Mouse (Mus musculus) limb, embryonic 10.5 days (tissue): ENCODE measurements around the gene Gpr108. TPM values are rescaled to one million over a fixed set of nuclear protein-coding genes. Genes with fewer than 3 reads are reported as not detected.

Source experiments
- DNase-seq: peaks from one replicate; pipeline ENCODE4 v3.0.0-alpha.2; 2017; ENCODE audit warnings: low spot score
- H3K27ac ChIP-seq: fragments of 300-500 bp; sonication (generic); 2 replicates; pipeline ENCODE4 v1.5.1; 2016; ENCODE audit warnings: mild to moderate bottlenecking
- H3K27me3 ChIP-seq: fragments of 300-500 bp; sonication (generic); 2 replicates; pipeline ENCODE4 v1.6.1; 2016; ENCODE audit warnings: low read depth, mild to moderate bottlenecking; ENCODE audit not compliant: poor library complexity, severe bottlenecking
- H3K36me3 ChIP-seq: fragments of 300-500 bp; sonication (generic); 2 replicates; pipeline ENCODE4 v1.6.1; 2016; ENCODE audit warnings: mild to moderate bottlenecking, moderate library complexity
- H3K4me1 ChIP-seq: fragments of 300-500 bp; sonication (generic); 2 replicates; pipeline ENCODE4 v1.6.1; 2016
- H3K4me3 ChIP-seq: fragments of 300-500 bp; sonication (generic); 2 replicates; pipeline ENCODE4 v1.5.1; 2016; ENCODE audit warnings: mild to moderate bottlenecking, moderate library complexity
- H3K9me3 ChIP-seq: fragments of 300-500 bp; sonication (generic); replicated peaks from 2 replicates; pipeline ENCODE4 v1.6.1; 2016; ENCODE audit warnings: mild to moderate bottlenecking
- WGBS: fragments of 180-500 bp; shearing (Covaris S2); methylation state at CpG from one replicate; pipeline ENCODE4 v1.1.7; 2016; 5-methylcytosine and 5-hydroxymethylcytosine counted together
- microRNA-seq: library from miRNA; unstranded; fragments of <30 nt; microRNA quantifications from one replicate; pipeline ENCODE4, GENCODE M21; 2017
- polyA plus RNA-seq: library from polyadenylated mRNA; unstranded; fragments of >200 nt; fragmentation: Nextera tagmentation; extraction: Ambion mirVana; gene quantifications from 2 replicates; pipeline ENCODE4 v1.2.1, GENCODE M21; 2016

The Gpr108 gene
- polyA plus RNA-seq, 1 experiment from 2014 or later: 26.7 TPM

GRCm38 (mm10) chr17:57207938-57208337 is 40.3 kb downstream of the Gpr108 start:
- H3K27ac ChIP-seq: no peak overlapping the region
- H3K27me3 ChIP-seq: no peaks in the 10 kb centered on the region
- H3K4me3 ChIP-seq: no peak overlapping the region
- WGBS: 85% methylated on average over 3 of the region's 3 CpGs
- DNase-seq: no peak
- no peaks in the 10 kb centered on the region for H3K9me3 ChIP-seq
- no peaks in the 10 kb centered on the region for H3K4me1 ChIP-seq
- H3K36me3 ChIP-seq: no peaks in the 10 kb centered on the region

GRCm38 (mm10) chr17:57201841-57202724 is 46.2 kb downstream of the Gpr108 start:
- Histone ChIP-seq H3K4me3 (no peak overlapping the region), H3K27ac (no peak overlapping the region), H3K4me1 (no peaks in the 10 kb centered on the region), H3K27me3 (no peaks in the 10 kb centered on the region), H3K36me3 (no peaks in the 10 kb centered on the region), H3K9me3 (no peaks in the 10 kb centered on the region)
- 89% methylated on average over 9 of the region's 10 CpGs for WGBS
- DNase-seq: no peak

GRCm38 (mm10) chr17:57198252-57198651 is 50.0 kb downstream of the Gpr108 start:
- H3K9me3 ChIP-seq: no peaks in the 10 kb centered on the region
- DNase-seq: no peak
- no peak overlapping the region for H3K27ac ChIP-seq
- no peak overlapping the region for H3K4me3 ChIP-seq
- H3K27me3 ChIP-seq: no peaks in the 10 kb centered on the region
- 81% methylated on average over 3 of the region's 3 CpGs for WGBS
- peaks cover 4% of the 10 kb centered on the region for H3K4me1 ChIP-seq
- H3K36me3 ChIP-seq: no peaks in the 10 kb centered on the region

GRCm38 (mm10) chr17:57195326-57196010 is 52.8 kb downstream of the Gpr108 start:
- 82% methylated on average over 8 of the region's 8 CpGs for WGBS

GRCm38 (mm10) chr17:57194771-57195170 is 53.5 kb downstream of the Gpr108 start:
- no peak overlapping the region for H3K27ac ChIP-seq
- no peak overlapping the region for H3K4me3 ChIP-seq
- no peak for DNase-seq
- no peaks in the 10 kb centered on the region for H3K27me3 ChIP-seq
- no peaks in the 10 kb centered on the region for H3K9me3 ChIP-seq
- 89% methylated on average over 3 of the region's 3 CpGs for WGBS
- no peaks in the 10 kb centered on the region for H3K36me3 ChIP-seq
- peaks cover 4% of the 10 kb centered on the region for H3K4me1 ChIP-seq

More at GRCm38 (mm10) chr17:57195326-57196010, 52.8 kb downstream of the Gpr108 start:
- H3K9me3 ChIP-seq: no peaks in the 10 kb centered on the region
- H3K27me3 ChIP-seq: no peaks in the 10 kb centered on the region
- H3K4me3 ChIP-seq: no peak overlapping the region
- H3K36me3 ChIP-seq: no peaks in the 10 kb centered on the region
- H3K27ac ChIP-seq: no peak overlapping the region
- no peak for DNase-seq
- peaks cover 4% of the 10 kb centered on the region for H3K4me1 ChIP-seq

- WGBS: 86% methylated on average over 11 of the region's 11 CpGs
- Histone ChIP-seq H3K4me3 (no peak within 1 kb of the TSS), H3K36me3 (no peaks in the 10 kb centered on the region), H3K9me3 (no peaks in the 10 kb centered on the region), H3K4me1 (peaks cover 4% of the 10 kb centered on the region), H3K27me3 (no peaks in the 10 kb centered on the region), H3K27ac (no peak within 1 kb of the TSS)
- DNase-seq: no peak
Measured at GRCm38 (mm10) chr17:57194041-57194507, 54.2 kb downstream of the Gpr108 start, which contains the start of gene Tnfsf14. Tnfsf14 (minus strand) TSS chr17:57194177.

- Histone ChIP-seq H3K27ac (no peak overlapping the region), H3K4me1 (no peaks in the 10 kb centered on the region), H3K36me3 (no peaks in the 10 kb centered on the region), H3K27me3 (no peaks in the 10 kb centered on the region), H3K9me3 (no peaks in the 10 kb centered on the region), H3K4me3 (no peak overlapping the region)
- 82% methylated on average over 12 of the region's 12 CpGs for WGBS
- DNase-seq: no peak
Measured at GRCm38 (mm10) chr17:57188510-57189192, 59.6 kb downstream of the Gpr108 start.

GRCm38 (mm10) chr17:57185641-57186040 is 62.6 kb downstream of the Gpr108 start:
- Histone ChIP-seq H3K36me3 (no peaks in the 10 kb centered on the region), H3K4me1 (no peaks in the 10 kb centered on the region), H3K4me3 (no peak overlapping the region), H3K27me3 (no peaks in the 10 kb centered on the region), H3K27ac (no peak overlapping the region), H3K9me3 (no peaks in the 10 kb centered on the region)
- DNase-seq: no peak
- 76% methylated on average over 2 of the region's 2 CpGs for WGBS

Small RNA genes lying within 50 kb of the gene (microRNA-seq; reads per million reads assigned to microRNA genes)
- not detected for gene Mir6978

Other genes starting within 250 kb of the Gpr108 start
- not detected in 2 replicates for gene Pspn, start 248.4 kb downstream of the Gpr108 start, polyA plus RNA-seq
- 76.4 and 80.8 TPM in 2 replicates for gene Gtf2f1, start 237.2 kb downstream of the Gpr108 start, polyA plus RNA-seq
- gene Gm17949, start 237.0 kb downstream of the Gpr108 start, polyA plus RNA-seq: 0.20 and 0.45 TPM in 2 replicates
- gene Khsrp, start 216.9 kb downstream of the Gpr108 start, polyA plus RNA-seq: 47.0 and 48.8 TPM in 2 replicates
- not detected in 2 replicates for gene Slc25a41, start 206.8 kb downstream of the Gpr108 start, polyA plus RNA-seq
- gene Crb3, start 189.3 kb downstream of the Gpr108 start, polyA plus RNA-seq: 1.9 and 2.7 TPM in 2 replicates
- gene Slc25a23, start 188.6 kb downstream of the Gpr108 start, polyA plus RNA-seq: 2.5 and 3.9 TPM in 2 replicates
- gene Dennd1c, start 169.9 kb downstream of the Gpr108 start, polyA plus RNA-seq: 0.66 and 0.97 TPM in 2 replicates
- 3.3 and 5.4 TPM in 2 replicates for gene Tubb4a, start 160.7 kb downstream of the Gpr108 start, polyA plus RNA-seq
- gene Tnfsf9, start 143.1 kb downstream of the Gpr108 start, polyA plus RNA-seq: 7.4 and 7.8 TPM in 2 replicates
- gene Cd70, start 98.7 kb downstream of the Gpr108 start, polyA plus RNA-seq: not detected in 2 replicates
- 0.15 TPM in 2 replicates for gene Tnfsf14, start 54.3 kb downstream of the Gpr108 start, polyA plus RNA-seq
- gene C3, start 20.3 kb downstream of the Gpr108 start, polyA plus RNA-seq: 0.03 and 0.15 TPM in 2 replicates
- gene Trip10, start 1.0 kb upstream of the Gpr108 start, polyA plus RNA-seq: 34.7 and 42.9 TPM in 2 replicates
- gene Vav1, start 30.7 kb upstream of the Gpr108 start, polyA plus RNA-seq: 1.1 and 1.3 TPM in 2 replicates
- 0.74 and 1.0 TPM in 2 replicates for gene Adgre1, start 110.2 kb upstream of the Gpr108 start, polyA plus RNA-seq